Mouse (Mus musculus): ENCODE measurements around the gene Prdm2.

- no peak for TF ChIP-seq TAL1 (IDR thresholded peaks at IDR 0.05; ENCODE audit: low read length)
- no peak for TF ChIP-seq GATA1 (IDR thresholded peaks at IDR 0.05; ENCODE audit: low read length)
These were observed 53.5 kb downstream of the Prdm2 start for GRCm38 (mm10) chr4:143159336-143159735.
